Mouse (Mus musculus) limb, embryonic 14.5 days (tissue): ENCODE results near the gene Gosr2. TPM values are rescaled to one million over a fixed set of nuclear protein-coding genes. Genes with fewer than 3 reads are reported as not detected.
A peak's percentile ranks its signal among the peaks of the same experiment; 100 is the strongest.

Source experiments
- ATAC-seq: fragments of 200-750 bp; cut with Nextera tagmentation; 2 replicates; pipeline ENCODE4 v1.8.0; 2017; ENCODE audit warnings: low read depth, moderate number of reproducible peaks, moderate TSS enrichment; ENCODE audit not compliant: low FRiP score
- DNase-seq: peaks from one replicate; pipeline ENCODE4 v3.0.0-alpha.2; 2015; ENCODE audit warnings: low spot score
- H3K27ac ChIP-seq: fragments of 300-500 bp; sonication (generic); replicated peaks from 2 replicates; pipeline ENCODE4 v1.5.1; 2014; ENCODE audit warnings: low read depth, mild to moderate bottlenecking, low read length, moderate library complexity, mixed read lengths
- H3K27me3 ChIP-seq: fragments of 300-500 bp; sonication (generic); 2 replicates; pipeline ENCODE4 v1.6.1; 2014; ENCODE audit warnings: low read length, mixed read lengths; ENCODE audit not compliant: control insufficient read depth, insufficient read depth
- H3K36me3 ChIP-seq: fragments of 300-500 bp; sonication (generic); 2 replicates; pipeline ENCODE4 v1.6.1; 2014; ENCODE audit warnings: mild to moderate bottlenecking, low read length, moderate library complexity, mixed read lengths; ENCODE audit not compliant: control insufficient read depth, insufficient read depth
- H3K4me1 ChIP-seq: fragments of 300-500 bp; sonication (generic); 2 replicates; pipeline ENCODE4 v1.6.1; 2014; ENCODE audit warnings: antibody characterized with exemption, low read length, mixed read lengths; ENCODE audit not compliant: control insufficient read depth, insufficient read depth
- H3K4me2 ChIP-seq: fragments of 300-500 bp; sonication (generic); replicated peaks from 2 replicates; pipeline ENCODE4 v1.6.1; 2014; ENCODE audit warnings: low read depth, mild to moderate bottlenecking, low read length, moderate library complexity; ENCODE audit not compliant: severe bottlenecking
- H3K4me3 ChIP-seq: fragments of 300-500 bp; sonication (generic); replicated peaks from 2 replicates; pipeline ENCODE4 v1.5.1; 2014; ENCODE audit warnings: low read length
- H3K9ac ChIP-seq: fragments of 300-500 bp; sonication (generic); 2 replicates; pipeline ENCODE4 v1.6.1; 2014; ENCODE audit warnings: mild to moderate bottlenecking, low read depth, low read length, moderate library complexity; ENCODE audit not compliant: severe bottlenecking
- H3K9me3 ChIP-seq: fragments of 300-500 bp; sonication (generic); 2 replicates; pipeline ENCODE4 v1.6.1; 2016; ENCODE audit warnings: low read length; ENCODE audit not compliant: control insufficient read depth
- POLR2A ChIP-seq: fragments of 200-500 bp; IDR thresholded peaks from 2 replicates; pipeline ENCODE4 v1.8.0; 2012; ENCODE audit warnings: inconsistent platforms, mild to moderate bottlenecking, moderate library complexity, borderline replicate concordance; ENCODE audit not compliant: insufficient read depth, insufficient read length; ENCODE audit errors: extremely low read depth
- WGBS: fragments of 180-500 bp; shearing (Covaris S2); extraction: QIAGEN DNeasy Blood & Tissue Kit; methylation state at CpG from one replicate; pipeline ENCODE4 v1.1.7; 2014; 5-methylcytosine and 5-hydroxymethylcytosine counted together
- polyA plus RNA-seq, 2 experiments: library from polyadenylated mRNA; depleted of rRNA in 1 of 2; stranded (reverse) in 1 of 2; unstranded in 1 of 2; fragments of >200 nt; fragmentation: Nextera tagmentation in 1 of 2; extraction: Ambion mirVana in 1 of 2; gene quantifications; 2 replicates each; pipeline versions ENCODE4 v1.2.1 to v1.2.3; 2012 to 2014

The Gosr2 gene
- polyA plus RNA-seq, 2 experiments: 104 to 106 TPM

DNA sequence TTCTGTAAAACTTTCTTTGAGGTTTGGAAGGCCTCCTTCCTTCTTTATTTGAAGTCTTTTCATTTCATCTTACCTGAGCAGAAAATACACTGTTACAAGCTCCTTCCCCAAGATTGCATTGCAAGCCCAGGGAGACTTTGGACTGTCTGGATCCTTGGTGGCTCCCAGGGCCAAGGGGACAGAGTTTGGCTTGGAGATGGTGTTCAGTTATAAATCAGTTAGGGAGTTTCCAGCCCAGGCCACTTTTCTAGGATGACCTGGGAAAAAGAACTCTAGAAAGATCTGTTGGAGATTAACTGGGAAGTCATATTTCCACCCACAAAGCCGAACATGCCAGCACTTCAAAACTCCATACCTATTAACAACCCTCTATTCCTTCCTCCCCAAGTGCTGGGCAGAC, 12.3 kb upstream of the Gosr2 start:
- Histone ChIP-seq H3K27me3 (no peaks in the 10 kb centered on the region), H3K36me3 (no peaks in the 10 kb centered on the region), H3K9me3 (no peaks in the 10 kb centered on the region), H3K4me3 (no peak overlapping the region), H3K4me2 (no peak overlapping the region), H3K27ac (no peak overlapping the region), H3K4me1 (no peaks in the 10 kb centered on the region), H3K9ac (no peak overlapping the region)
- DNase-seq (no peak), ATAC-seq (no peak)
- 81% methylated on average over 1 of the region's 1 CpGs for WGBS
- no peak for TF ChIP-seq POLR2A

DNA sequence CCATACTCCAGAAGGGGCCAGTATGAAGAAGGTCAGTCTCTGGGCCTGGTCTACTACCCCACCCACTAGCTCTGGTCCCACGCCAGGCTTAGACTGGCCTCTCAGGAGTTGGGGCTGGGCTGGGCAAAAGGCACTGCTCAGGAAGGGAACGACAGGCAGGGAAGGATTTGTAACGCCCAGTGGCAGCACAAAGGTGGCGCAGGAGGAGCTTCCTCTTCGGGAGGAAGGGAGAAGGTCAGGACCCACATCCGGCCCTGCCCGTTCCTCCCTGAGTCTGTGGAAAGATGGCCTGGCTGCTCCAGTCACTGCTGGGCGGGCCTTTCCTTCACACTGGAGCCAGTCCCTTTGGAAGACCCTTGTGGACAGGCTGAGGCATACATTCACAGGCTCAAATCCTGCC, 9.3 kb upstream of the Gosr2 start:
- Histone ChIP-seq H3K9me3 (no peaks in the 10 kb centered on the region), H3K9ac (no peak overlapping the region), H3K4me3 (no peak overlapping the region), H3K4me2 (no peak overlapping the region), H3K27ac (no peak overlapping the region), H3K4me1 (no peaks in the 10 kb centered on the region), H3K27me3 (no peaks in the 10 kb centered on the region), H3K36me3 (no peaks in the 10 kb centered on the region)
- 52% methylated on average over 8 of the region's 8 CpGs for WGBS
- DNase-seq (no peak), ATAC-seq (no peak)
- no peak for TF ChIP-seq POLR2A

DNA sequence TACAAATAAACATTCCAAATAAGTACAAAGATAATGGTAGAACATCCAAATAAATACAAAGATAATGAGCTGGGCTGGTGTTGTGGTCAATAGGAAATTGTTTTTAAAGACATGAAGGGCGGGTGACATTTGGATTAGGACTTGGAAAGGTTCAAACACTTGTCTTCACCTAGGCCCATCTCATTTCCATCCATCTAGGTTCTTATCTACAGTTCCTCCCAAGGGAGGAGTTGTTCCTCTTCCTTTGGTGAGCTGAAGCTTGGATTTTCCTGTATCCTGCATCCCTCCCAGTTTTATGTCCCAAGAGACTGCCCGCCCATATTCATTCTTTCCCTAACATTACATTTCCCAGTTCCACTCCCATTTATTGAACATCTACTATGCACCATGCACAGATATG, 528 bp upstream of the Gosr2 start:
- peaks cover 6% of the 10 kb centered on the region; the same call in 1 of the 2 replicates for H3K4me1 ChIP-seq
- H3K4me3 ChIP-seq: peak overlapping the region; percentile 97
- no peaks in the 10 kb centered on the region for H3K36me3 ChIP-seq
- no peaks in the 10 kb centered on the region for H3K27me3 ChIP-seq
- H3K4me2 ChIP-seq: peak overlapping the region; percentile 57
- no peak for ATAC-seq
- peak overlapping the region; percentile 92 for H3K9ac ChIP-seq
- no peak for TF ChIP-seq POLR2A
- H3K9me3 ChIP-seq: no peaks in the 10 kb centered on the region
- peak overlapping the region; percentile 98 for H3K27ac ChIP-seq
- 68% methylated on average over 2 of the region's 2 CpGs for WGBS
- no peak for DNase-seq

DNA sequence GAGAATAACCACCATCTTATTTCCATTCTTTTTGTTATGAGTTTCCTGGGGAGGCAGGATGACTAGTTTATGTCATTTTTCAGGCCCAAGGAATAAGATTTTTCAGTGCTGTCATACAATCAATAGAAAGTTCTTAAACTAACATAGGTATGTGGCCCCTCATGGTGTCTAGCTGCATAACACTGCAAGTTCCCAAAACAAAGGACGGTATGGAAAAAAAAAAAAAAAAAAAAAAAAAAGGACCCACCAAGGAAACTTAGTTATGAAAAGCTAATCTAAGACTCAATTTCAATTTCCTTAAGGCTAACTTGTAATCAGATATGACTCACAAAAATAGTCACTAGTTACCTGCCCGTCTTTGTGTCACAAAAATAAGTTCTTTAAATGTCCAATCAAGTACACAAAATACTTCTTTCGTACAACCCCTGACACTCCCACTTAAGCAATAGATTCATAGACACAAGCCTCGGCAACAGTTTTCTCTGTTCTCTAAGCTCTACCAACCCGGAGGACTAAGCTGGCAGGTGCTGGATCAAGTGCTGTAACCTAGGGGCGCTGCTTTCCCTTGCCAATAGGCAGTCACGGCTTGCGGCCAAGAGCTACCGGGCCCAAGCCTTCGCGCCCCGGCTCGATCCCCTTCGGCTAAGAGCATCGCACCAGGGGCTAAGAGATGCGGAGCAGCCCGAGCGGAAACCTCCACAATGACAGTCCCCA, 690 bp downstream of the Gosr2 start:
- Histone ChIP-seq H3K4me2 (peak overlapping the region; percentile 57), H3K9ac (peak overlapping the region; percentile 92), H3K4me3 (peak overlapping the region; percentile 97), H3K4me1 (peaks cover 6% of the 10 kb centered on the region; the same call in 1 of the 2 replicates), H3K36me3 (no peaks in the 10 kb centered on the region), H3K27me3 (no peaks in the 10 kb centered on the region), H3K27ac (peak overlapping the region; percentile 98), H3K9me3 (no peaks in the 10 kb centered on the region)
- ATAC-seq: peak; percentile 31
- 1% methylated on average over 18 of the region's 18 CpGs for WGBS
- TF ChIP-seq POLR2A: no peak
- DNase-seq: peak; percentile 43

DNA sequence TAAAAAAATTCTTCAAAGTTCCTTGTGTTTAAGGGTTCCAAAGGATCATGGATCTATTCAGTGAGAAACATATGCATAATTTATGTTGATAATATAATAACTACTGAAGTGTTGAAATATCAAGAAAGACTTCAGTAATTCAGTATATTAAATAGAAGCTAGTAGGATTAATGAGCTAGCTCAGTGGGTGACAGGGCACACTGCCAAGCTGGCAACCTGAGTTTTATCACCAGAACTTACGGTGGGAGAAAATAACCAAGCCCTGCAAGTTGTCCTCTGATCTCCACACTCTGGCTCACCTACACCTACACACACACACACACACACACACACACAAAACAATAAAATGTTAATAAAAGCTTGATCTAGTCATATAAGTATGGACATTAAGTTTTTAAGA, 4.5 kb downstream of the Gosr2 start:
- DNase-seq (no peak), ATAC-seq (no peak)
- Histone ChIP-seq H3K9me3 (no peaks in the 10 kb centered on the region), H3K27me3 (no peaks in the 10 kb centered on the region), H3K4me2 (no peak overlapping the region), H3K36me3 (peaks cover 4% of the 10 kb centered on the region), H3K4me1 (peaks cover 3% of the 10 kb centered on the region; the same call in 1 of the 2 replicates), H3K27ac (no peak overlapping the region), H3K4me3 (no peak overlapping the region), H3K9ac (no peak overlapping the region)
- TF ChIP-seq POLR2A: no peak
- 39% methylated on average over 1 of the region's 1 CpGs for WGBS
